Mouse (Mus musculus): ENCODE measurements at regions not wholly inside any gene's neighbourhood (a gene's known extent, or its start where the extent isn't known, plus 50 kb on each side); places are given as distances from the start of the nearest gene placed in this dataset.

DNA sequence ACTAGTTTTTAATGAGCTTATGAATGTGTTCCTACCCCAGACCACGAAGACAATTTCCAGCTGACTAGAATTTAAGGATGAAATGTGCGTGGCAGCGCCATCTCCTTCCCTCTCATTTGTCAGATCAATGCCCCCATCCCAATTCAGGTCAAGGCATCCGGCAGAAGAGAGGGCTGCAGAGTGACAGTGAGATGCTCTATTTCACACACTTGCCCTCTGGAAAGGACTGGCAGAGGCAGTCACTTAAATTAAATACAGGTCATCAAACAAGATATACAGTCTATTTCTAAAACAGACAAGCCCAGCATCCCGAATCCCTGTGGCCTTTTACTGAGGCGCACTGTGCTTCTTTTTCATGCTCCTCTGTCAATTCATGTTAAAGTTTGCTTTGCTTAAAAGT is 211.9 kb downstream of the Ptprc start:
- H3K27ac ChIP-seq (replicated peaks): no peak overlapping the region
- no peaks in the 10 kb centered on the region for H3K27me3 ChIP-seq
- H3K4me2 ChIP-seq: no peak overlapping the region
- no peaks in the 10 kb centered on the region for H3K9me3 ChIP-seq (replicated peaks)
- ATAC-seq (ENCODE audit: insufficient read depth): no peak
- H3K36me3 ChIP-seq (replicated peaks): no peaks in the 10 kb centered on the region
- H3K4me1 ChIP-seq (replicated peaks): no peaks in the 10 kb centered on the region
- no peak overlapping the region for H3K4me3 ChIP-seq (replicated peaks)
- H3K9ac ChIP-seq: no peak overlapping the region
- 75% methylated on average over 6 of the region's 6 CpGs for WGBS (ENCODE audit: insufficient replicate concordance)

DNA sequence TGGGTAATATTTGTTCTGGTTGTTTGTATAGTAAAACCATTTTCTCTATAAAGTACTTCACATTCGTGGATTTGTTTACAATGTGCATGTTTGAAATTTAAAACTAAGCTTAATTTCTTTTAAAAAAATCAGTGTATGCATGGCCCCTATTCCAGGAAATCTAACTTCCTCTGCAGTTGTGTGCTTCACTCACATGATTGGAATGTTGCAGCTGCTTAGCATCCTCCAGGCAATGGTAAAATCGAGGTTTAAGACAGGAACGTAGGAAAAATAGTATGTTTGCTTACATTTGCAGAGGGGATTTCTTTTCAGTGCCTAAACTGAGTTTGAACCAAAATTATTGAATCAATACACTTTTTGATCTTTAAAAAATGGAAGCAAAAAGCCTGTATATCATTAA is 217.5 kb downstream of the Ptprc start:
- H3K4me2 ChIP-seq: no peak overlapping the region
- no peak overlapping the region for H3K9ac ChIP-seq
- H3K27ac ChIP-seq (replicated peaks): no peak overlapping the region
- H3K4me1 ChIP-seq (replicated peaks): no peaks in the 10 kb centered on the region
- ATAC-seq (ENCODE audit: insufficient read depth): no peak
- H3K27me3 ChIP-seq: no peaks in the 10 kb centered on the region
- no peaks in the 10 kb centered on the region for H3K36me3 ChIP-seq (replicated peaks)
- no peaks in the 10 kb centered on the region for H3K9me3 ChIP-seq (replicated peaks)
- WGBS (ENCODE audit: insufficient replicate concordance): 58% methylated on average over 3 of the region's 3 CpGs
- no peak overlapping the region for H3K4me3 ChIP-seq (replicated peaks)

DNA sequence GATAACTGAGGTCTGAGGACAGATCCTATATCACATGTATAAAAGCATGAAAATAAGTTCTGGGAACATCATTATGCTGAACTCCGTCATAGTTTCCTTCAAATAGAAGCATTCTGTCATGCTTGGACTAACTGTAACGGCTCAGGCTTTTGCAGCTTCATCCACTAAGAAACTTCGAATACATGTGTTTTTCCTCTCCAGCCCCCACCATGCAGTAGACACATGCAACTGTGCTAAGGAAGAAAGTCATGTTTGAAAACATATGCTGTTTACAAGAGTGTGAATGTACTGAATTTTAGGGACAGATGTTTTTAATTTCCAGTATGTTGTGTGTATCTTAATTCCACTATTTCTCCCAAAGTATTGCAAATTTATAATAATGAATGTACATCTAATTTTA is 219.5 kb downstream of the Ptprc start:
- H3K4me3 ChIP-seq (replicated peaks): no peak overlapping the region
- H3K9ac ChIP-seq: no peak overlapping the region
- WGBS (ENCODE audit: insufficient replicate concordance): 71% methylated on average over 3 of the region's 3 CpGs
- H3K4me1 ChIP-seq (replicated peaks): no peaks in the 10 kb centered on the region
- no peak overlapping the region for H3K27ac ChIP-seq (replicated peaks)
- ATAC-seq (ENCODE audit: insufficient read depth): no peak
- H3K27me3 ChIP-seq: no peaks in the 10 kb centered on the region
- H3K9me3 ChIP-seq (replicated peaks): no peaks in the 10 kb centered on the region
- H3K4me2 ChIP-seq: no peak overlapping the region
- no peaks in the 10 kb centered on the region for H3K36me3 ChIP-seq (replicated peaks)

DNA sequence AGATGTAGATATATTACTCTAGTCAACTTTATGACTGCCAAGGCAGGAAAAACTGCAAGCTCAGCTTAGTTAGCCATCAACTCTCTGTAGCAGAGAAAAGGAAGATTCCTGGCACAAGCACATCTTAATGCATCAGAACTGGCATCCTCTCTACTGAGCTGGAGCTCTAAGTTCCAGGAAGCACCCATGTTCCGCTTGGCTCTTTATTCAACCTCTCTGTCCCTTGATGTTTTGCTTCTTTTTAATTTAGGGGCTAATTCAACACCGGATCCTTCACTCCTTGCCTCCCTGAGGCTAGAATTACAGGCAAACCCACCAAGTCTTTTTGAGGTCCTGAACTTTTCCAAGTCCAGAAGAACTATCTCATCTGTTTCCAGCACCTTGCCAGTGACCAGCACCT is 220.4 kb downstream of the Ptprc start:
- Histone ChIP-seq H3K4me2 (no peak overlapping the region), H3K36me3 (replicated peaks) (no peaks in the 10 kb centered on the region), H3K4me3 (replicated peaks) (no peak overlapping the region), H3K9me3 (replicated peaks) (no peaks in the 10 kb centered on the region), H3K27me3 (no peaks in the 10 kb centered on the region), H3K9ac (no peak overlapping the region), H3K4me1 (replicated peaks) (no peaks in the 10 kb centered on the region), H3K27ac (replicated peaks) (no peak overlapping the region)
- no peak for ATAC-seq (ENCODE audit: insufficient read depth)
- 68% methylated on average over 2 of the region's 2 CpGs for WGBS (ENCODE audit: insufficient replicate concordance)

DNA sequence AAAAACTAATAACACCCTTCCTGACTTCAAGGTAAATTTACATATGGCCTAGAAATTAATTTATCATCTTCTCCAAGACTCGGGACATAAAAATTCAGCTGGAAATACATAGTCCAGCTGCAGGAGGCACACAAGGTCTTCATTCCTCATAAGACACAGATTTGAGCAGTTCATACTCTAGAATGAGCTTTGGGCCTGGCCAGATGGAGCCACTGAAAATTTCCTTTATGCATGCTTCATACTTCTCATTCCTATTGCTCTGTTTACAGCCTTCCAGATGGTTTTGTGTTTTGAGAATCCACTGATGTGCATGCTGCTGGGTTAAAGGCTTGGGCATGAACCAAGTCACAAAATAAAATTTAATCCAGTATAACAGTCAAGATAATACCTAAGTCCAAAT is 222.1 kb downstream of the Ptprc start:
- Histone ChIP-seq H3K4me1 (replicated peaks) (no peaks in the 10 kb centered on the region), H3K36me3 (replicated peaks) (no peaks in the 10 kb centered on the region), H3K9ac (no peak overlapping the region), H3K27ac (replicated peaks) (no peak overlapping the region), H3K4me2 (no peak overlapping the region), H3K27me3 (no peaks in the 10 kb centered on the region), H3K4me3 (replicated peaks) (no peak overlapping the region), H3K9me3 (replicated peaks) (no peaks in the 10 kb centered on the region)
- no peak for ATAC-seq (ENCODE audit: insufficient read depth)
- WGBS (ENCODE audit: insufficient replicate concordance): 57% methylated on average over 1 of the region's 1 CpGs

DNA sequence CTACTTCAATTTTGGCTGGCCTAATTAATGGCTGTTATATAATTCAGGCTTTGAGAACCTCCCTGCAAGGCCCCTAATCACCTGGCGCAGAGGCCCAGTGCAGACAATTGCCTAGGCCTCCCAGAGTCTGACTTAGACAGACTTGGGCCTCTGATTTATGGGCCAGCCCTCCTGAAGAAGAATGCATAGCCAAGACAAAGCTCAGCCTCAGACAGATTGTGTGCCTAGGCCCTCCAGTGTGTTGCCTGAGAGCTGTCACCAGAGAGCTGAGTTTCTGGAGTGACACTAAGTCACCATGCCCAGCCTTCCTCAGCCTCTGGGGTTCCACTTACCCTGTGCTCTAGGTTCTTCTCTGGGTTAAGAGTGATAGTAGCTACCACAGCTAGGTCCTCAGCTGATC is 222.7 kb downstream of the Ptprc start:
- Histone ChIP-seq H3K4me2 (no peak overlapping the region), H3K9me3 (replicated peaks) (no peaks in the 10 kb centered on the region)
- WGBS (ENCODE audit: insufficient replicate concordance): 66% methylated on average over 1 of the region's 1 CpGs

DNA sequence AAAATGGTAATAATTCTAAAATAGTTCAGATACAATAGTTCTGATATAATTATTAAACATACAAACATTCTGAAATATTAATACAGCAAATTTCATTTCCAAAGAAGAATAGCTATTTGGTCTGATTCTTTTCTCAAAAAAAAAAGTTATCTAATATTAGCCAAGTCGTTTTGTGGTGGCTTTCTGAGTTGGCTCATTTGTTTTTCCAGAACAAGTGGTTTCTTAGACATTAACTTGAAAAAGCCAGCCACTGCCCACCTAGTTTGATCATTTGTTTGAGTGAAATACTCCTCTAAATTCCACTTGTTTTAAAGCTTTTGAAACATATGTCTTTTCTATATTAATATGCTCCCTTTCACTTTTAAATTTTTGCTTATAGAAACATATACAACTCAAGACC is 227.6 kb downstream of the Ptprc start:
- Histone ChIP-seq H3K27ac (replicated peaks) (no peak overlapping the region), H3K9me3 (replicated peaks) (no peaks in the 10 kb centered on the region), H3K4me1 (replicated peaks) (no peaks in the 10 kb centered on the region), H3K9ac (no peak overlapping the region), H3K4me2 (no peak overlapping the region), H3K36me3 (replicated peaks) (no peaks in the 10 kb centered on the region), H3K4me3 (replicated peaks) (no peak overlapping the region), H3K27me3 (no peaks in the 10 kb centered on the region)
- ATAC-seq (ENCODE audit: insufficient read depth): no peak
- WGBS (ENCODE audit: insufficient replicate concordance): 37% methylated on average over 1 of the region's 1 CpGs

More for the DNA sequence above, 222.7 kb downstream of the Ptprc start:
- H3K27ac ChIP-seq (replicated peaks): no peak overlapping the region
- no peaks in the 10 kb centered on the region for H3K36me3 ChIP-seq (replicated peaks)
- ATAC-seq (ENCODE audit: insufficient read depth): no peak
- no peaks in the 10 kb centered on the region for H3K27me3 ChIP-seq
- H3K9ac ChIP-seq: no peak overlapping the region
- no peaks in the 10 kb centered on the region for H3K4me1 ChIP-seq (replicated peaks)
- H3K4me3 ChIP-seq (replicated peaks): no peak overlapping the region

DNA sequence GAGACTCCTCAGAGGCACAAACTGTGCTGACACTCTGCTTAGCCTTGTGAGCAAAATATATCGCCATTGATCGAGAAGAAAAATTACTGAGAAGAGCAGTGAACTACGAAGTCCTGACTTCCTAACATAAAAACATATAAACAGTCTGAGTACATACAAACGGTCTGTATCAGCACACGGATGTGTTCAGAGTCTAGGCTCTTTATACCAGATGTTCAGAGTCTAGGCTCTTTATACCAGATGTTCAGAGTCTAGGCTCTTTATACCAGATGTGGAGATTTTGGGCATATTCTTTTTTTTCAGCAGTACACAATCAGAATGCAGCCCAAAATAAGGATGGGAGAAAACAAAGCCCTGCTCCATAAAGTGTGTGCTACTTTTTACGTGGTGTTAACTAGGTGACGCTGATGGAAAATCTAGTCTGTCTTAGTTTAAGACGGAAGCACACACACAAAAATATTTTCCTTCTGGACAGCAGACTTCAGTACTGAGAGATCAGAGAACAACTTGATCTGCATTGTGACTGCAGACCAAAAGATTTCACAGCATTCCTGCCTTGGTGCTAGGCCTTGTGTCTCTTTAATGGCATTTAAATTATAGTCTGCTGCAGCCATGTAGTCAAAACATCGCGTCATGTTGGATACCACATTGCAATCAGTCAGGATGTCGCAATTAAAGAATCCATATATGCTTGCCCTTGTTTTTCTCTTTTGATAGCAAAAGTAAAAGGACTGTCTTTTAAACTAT is 233.6 kb downstream of the Ptprc start:
- no peaks in the 10 kb centered on the region for H3K27me3 ChIP-seq
- WGBS (ENCODE audit: insufficient replicate concordance): 77% methylated on average over 11 of the region's 11 CpGs
- ATAC-seq (ENCODE audit: insufficient read depth): no peak

DNA sequence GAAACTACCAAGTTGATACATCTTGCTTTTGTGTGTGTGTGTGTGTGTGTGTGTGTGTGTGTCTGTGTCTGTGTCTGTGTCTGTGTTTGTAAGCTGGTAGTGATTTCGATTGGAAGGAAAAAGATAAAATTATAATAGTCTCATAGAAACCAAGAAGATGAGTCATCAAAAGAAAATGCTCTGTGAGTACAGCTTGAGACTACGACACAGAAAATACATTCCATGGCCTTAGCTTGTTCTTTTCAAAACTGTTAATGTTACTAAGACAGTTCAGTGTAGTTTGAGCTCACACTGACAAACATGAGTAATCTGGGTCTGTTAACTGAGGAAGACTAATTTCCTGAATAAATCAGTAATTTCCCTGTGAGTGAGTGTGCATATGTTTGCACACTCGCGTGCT is 239.8 kb downstream of the Ptprc start:
- Histone ChIP-seq H3K27ac (replicated peaks) (no peak overlapping the region), H3K9me3 (replicated peaks) (no peaks in the 10 kb centered on the region), H3K4me1 (replicated peaks) (no peaks in the 10 kb centered on the region), H3K36me3 (replicated peaks) (no peaks in the 10 kb centered on the region), H3K4me3 (replicated peaks) (no peak overlapping the region), H3K4me2 (no peak overlapping the region), H3K9ac (no peak overlapping the region), H3K27me3 (no peaks in the 10 kb centered on the region)
- ATAC-seq (ENCODE audit: insufficient read depth): no peak
- 72% methylated on average over 4 of the region's 4 CpGs for WGBS (ENCODE audit: insufficient replicate concordance)

More for the DNA sequence above, 233.6 kb downstream of the Ptprc start:
- no peaks in the 10 kb centered on the region for H3K9me3 ChIP-seq (replicated peaks)
- H3K4me2 ChIP-seq: no peak overlapping the region
- H3K9ac ChIP-seq: no peak overlapping the region
- no peak overlapping the region for H3K4me3 ChIP-seq (replicated peaks)
- no peaks in the 10 kb centered on the region for H3K36me3 ChIP-seq (replicated peaks)
- H3K27ac ChIP-seq (replicated peaks): no peak overlapping the region
- H3K4me1 ChIP-seq (replicated peaks): no peaks in the 10 kb centered on the region

DNA sequence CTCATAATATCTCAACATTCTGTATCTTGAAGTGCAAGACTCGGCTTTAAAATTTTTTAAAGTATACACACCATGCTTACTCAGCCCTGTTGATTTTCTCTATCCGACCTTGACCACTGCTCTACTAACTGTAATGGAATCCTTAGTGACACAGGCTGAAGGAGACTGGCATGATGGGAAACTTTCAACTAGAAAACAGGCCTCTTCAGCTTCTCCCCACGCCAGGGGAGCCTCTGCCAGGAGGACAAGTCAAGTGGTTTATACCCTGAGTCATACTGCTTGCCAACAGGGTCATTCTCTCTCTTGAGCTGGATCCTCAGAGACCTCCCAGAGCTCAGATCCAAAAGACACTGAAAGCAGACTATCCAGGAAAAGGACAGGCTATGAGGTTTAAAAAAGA is 245.7 kb downstream of the Ptprc start:
- H3K9me3 ChIP-seq (replicated peaks): no peaks in the 10 kb centered on the region
- H3K36me3 ChIP-seq (replicated peaks): no peaks in the 10 kb centered on the region
- no peak overlapping the region for H3K27ac ChIP-seq (replicated peaks)
- no peak overlapping the region for H3K9ac ChIP-seq
- no peak overlapping the region for H3K4me3 ChIP-seq (replicated peaks)
- H3K4me2 ChIP-seq: no peak overlapping the region
- no peaks in the 10 kb centered on the region for H3K4me1 ChIP-seq (replicated peaks)
- no peak for ATAC-seq (ENCODE audit: insufficient read depth)
- WGBS (ENCODE audit: insufficient replicate concordance): 52% methylated on average over 3 of the region's 3 CpGs
- H3K27me3 ChIP-seq: no peaks in the 10 kb centered on the region

DNA sequence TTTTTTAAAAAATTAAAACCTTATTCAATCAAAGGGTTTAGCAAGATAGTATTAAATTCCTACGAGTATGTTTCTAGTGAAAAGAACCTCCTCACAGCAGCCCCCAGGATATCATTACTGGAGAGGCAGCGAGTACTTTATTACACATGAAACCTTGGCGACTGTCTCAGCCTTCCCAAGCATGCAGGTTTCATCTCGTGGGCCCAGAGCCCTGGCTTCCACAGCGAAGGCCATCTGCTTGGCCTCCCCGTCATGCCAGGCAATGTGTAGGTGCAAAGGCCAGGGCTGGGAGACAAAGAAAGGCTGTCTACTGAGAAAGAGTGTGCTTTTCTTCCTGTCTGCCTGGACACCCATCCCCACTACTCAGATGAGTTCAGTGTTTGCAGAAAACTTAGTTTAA is 247.0 kb downstream of the Ptprc start:
- Histone ChIP-seq H3K36me3 (replicated peaks) (no peaks in the 10 kb centered on the region), H3K9me3 (replicated peaks) (no peaks in the 10 kb centered on the region), H3K4me3 (replicated peaks) (no peak overlapping the region), H3K4me2 (no peak overlapping the region), H3K9ac (no peak overlapping the region), H3K27me3 (no peaks in the 10 kb centered on the region), H3K4me1 (replicated peaks) (no peaks in the 10 kb centered on the region), H3K27ac (replicated peaks) (no peak overlapping the region)
- WGBS (ENCODE audit: insufficient replicate concordance): 58% methylated on average over 6 of the region's 6 CpGs
- ATAC-seq (ENCODE audit: insufficient read depth): no peak

DNA sequence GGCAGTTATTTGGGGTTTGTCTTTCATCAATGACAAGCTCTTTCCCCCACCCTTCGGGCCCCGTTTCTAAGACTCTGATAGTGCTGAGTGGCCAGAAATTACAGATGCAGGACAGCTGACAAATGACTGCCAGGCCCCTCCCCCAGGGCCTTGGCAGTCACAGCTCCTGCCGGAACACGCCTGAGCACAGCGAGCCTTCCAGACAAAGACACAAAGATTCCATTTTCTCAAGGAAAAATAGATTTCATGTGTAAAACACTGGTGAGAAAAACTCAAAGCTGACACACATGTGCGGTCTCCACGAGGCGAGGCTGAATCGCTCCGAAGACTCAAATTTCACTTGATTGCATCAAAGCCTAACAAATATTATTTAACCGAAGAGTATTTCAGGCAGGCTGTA is 247.6 kb downstream of the Ptprc start:
- Histone ChIP-seq H3K4me2 (no peak overlapping the region), H3K27me3 (no peaks in the 10 kb centered on the region), H3K36me3 (replicated peaks) (no peaks in the 10 kb centered on the region), H3K9ac (no peak overlapping the region), H3K4me3 (replicated peaks) (no peak overlapping the region), H3K4me1 (replicated peaks) (no peaks in the 10 kb centered on the region), H3K27ac (replicated peaks) (no peak overlapping the region), H3K9me3 (replicated peaks) (no peaks in the 10 kb centered on the region)
- ATAC-seq (ENCODE audit: insufficient read depth): no peak
- WGBS (ENCODE audit: insufficient replicate concordance): 61% methylated on average over 11 of the region's 11 CpGs
